Mouse (Mus musculus): Measurements from ENCODE around the gene Ifitm5.

- no peak for TF ChIP-seq CTCF (IDR thresholded peaks at IDR 0.05; ENCODE audit: low read depth)
- no peak for TF ChIP-seq EP300 (IDR thresholded peaks at IDR 0.05; ENCODE audit: low read depth)
Observed at GRCm38 (mm10) chr7:140952441-140952840, 2.4 kb upstream of the Ifitm5 start.
